Mouse (Mus musculus) spleen, adult 2 months (tissue): ENCODE data around the gene Nfe2l3. TPM values are rescaled to one million over a fixed set of nuclear protein-coding genes. Genes with fewer than 3 reads are reported as not detected.

Experiments used
- DNase-seq, 2 experiments: peaks; one replicate each; pipeline versions ENCODE4 v3.0.0 to v3.0.0-alpha.2; 2012 to 2021; ENCODE audit warnings: low spot score in 2 of 2, low read depth in 1 of 2
- H3K27ac ChIP-seq: fragments of 200-500 bp; 2 replicates; pipeline ENCODE4 v1.5.1; 2012; ENCODE audit warnings: low read length, inconsistent platforms; ENCODE audit not compliant: insufficient read depth
- H3K27me3 ChIP-seq: fragments of 200-500 bp; 2 replicates; pipeline ENCODE4 v1.6.1; 2012; ENCODE audit warnings: mild to moderate bottlenecking, moderate library complexity, low read length, inconsistent platforms; ENCODE audit not compliant: control insufficient read depth, insufficient read depth
- H3K36me3 ChIP-seq: fragments of 200-500 bp; 2 replicates; pipeline ENCODE4 v1.6.1; 2012; ENCODE audit warnings: mild to moderate bottlenecking, low read length, inconsistent platforms; ENCODE audit not compliant: control insufficient read depth, insufficient read depth
- H3K4me1 ChIP-seq: fragments of 200-500 bp; 2 replicates; pipeline ENCODE4 v1.6.1; 2011; ENCODE audit warnings: inconsistent platforms; ENCODE audit not compliant: control insufficient read depth, insufficient read depth, insufficient read length
- H3K4me3 ChIP-seq: fragments of 200-500 bp; 2 replicates; pipeline ENCODE4 v1.5.1; 2011; ENCODE audit warnings: mild to moderate bottlenecking, inconsistent platforms; ENCODE audit not compliant: insufficient read depth, insufficient read length; ENCODE audit errors: extremely low read depth
- CTCF ChIP-seq: fragments of 200-500 bp; IDR thresholded peaks from 2 replicates; pipeline ENCODE4 v1.5.1; 2011; ENCODE audit warnings: mild to moderate bottlenecking, inconsistent platforms; ENCODE audit not compliant: insufficient read depth, insufficient read length, insufficient replicate concordance; ENCODE audit errors: extremely low read depth
- POLR2A ChIP-seq: fragments of 200-500 bp; IDR thresholded peaks from 2 replicates; pipeline ENCODE4 v1.6.1; 2011; ENCODE audit warnings: low read depth, low read length, inconsistent platforms
- WGBS: fragments of 180-500 bp; shearing (Covaris S2); methylation state at CpG from one replicate; pipeline ENCODE4 v1.1.7; 2018; 5-methylcytosine and 5-hydroxymethylcytosine counted together
- polyA plus RNA-seq: library from polyadenylated mRNA; depleted of rRNA; stranded (reverse); fragments of >200 nt; gene quantifications from 2 replicates; pipeline ENCODE4 v1.2.3, GENCODE M21; 2012

The Nfe2l3 gene
- polyA plus RNA-seq, 1 experiment = 0.16 TPM

DNA sequence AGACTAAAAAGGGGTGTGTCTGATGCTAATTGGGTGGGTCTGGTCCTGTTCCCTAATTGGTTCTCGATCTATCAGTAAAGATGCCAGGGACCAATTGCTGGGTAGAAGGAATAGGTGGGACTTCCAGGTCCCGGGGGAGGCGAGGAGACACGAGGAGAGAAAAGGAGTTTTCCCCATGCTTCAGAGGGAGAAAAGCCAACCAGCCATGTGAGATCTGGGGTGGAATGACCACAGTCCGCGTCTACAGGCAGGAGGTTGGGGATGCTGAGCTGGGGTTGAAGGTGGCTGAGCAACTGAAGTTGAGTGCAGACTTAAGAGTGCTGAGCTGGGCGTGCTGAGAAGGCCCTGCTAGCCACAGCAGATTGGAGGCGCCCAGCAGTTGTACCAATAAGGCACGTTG lies 37.0 kb upstream of the Nfe2l3 start:
- H3K27me3 ChIP-seq = no peaks in the 10 kb centered on the region
- no peak for DNase-seq
- no peaks in the 10 kb centered on the region for H3K36me3 ChIP-seq
- H3K4me1 ChIP-seq = no peaks in the 10 kb centered on the region
- 71% methylated on average over 9 of the region's 9 CpGs for WGBS
- TF ChIP-seq POLR2A (no peak), CTCF (no peak)
- no peak overlapping the region for H3K4me3 ChIP-seq
- H3K27ac ChIP-seq = no peak overlapping the region

DNA sequence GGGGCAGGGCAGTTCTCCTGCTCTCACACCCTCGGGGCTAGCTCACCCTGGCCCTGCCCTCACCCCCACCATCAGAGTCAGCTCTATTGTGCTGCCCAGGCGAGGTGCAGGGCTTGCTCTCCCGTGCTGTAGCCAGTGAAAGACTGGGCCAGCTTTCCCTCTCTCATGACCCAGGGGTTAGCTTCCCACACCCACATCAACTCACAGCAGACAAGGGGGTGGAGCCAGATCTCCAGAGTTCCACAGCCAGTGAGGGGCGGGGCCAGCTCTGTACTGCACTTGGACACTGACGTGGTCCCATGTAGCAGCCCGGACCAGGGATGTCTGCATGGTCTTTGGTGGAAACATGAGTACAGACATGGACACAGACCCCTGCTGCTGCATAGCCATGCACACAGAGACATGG lies 33.4 kb upstream of the Nfe2l3 start:
- Histone ChIP-seq H3K36me3 (no peaks in the 10 kb centered on the region), H3K27me3 (no peaks in the 10 kb centered on the region), H3K4me1 (no peaks in the 10 kb centered on the region), H3K4me3 (no peak overlapping the region), H3K27ac (no peak overlapping the region)
- no peak for DNase-seq
- 67% methylated on average over 6 of the region's 6 CpGs for WGBS
- TF ChIP-seq CTCF = no peak

DNA sequence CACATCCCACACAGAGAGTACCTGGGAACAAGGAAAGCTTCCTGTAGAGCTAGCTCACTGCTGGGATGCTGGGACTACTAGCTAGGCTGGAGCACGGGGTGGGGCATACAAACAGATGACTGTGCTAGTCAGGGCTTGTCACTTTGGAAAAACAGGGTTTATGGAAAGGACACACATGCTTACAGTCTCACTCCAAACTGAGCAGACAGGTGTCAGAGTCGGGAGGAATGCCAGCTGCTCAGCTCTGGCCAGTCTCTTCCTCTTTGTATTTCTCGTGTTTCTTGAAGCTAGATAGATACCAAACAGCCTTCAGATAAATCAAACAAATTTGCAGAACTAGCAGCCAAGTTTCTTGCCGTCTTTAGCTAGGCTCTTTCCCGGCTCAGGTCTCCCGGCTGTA lies 31.2 kb upstream of the Nfe2l3 start:
- no peak for TF ChIP-seq POLR2A
- TF ChIP-seq CTCF = no peak

DNA sequence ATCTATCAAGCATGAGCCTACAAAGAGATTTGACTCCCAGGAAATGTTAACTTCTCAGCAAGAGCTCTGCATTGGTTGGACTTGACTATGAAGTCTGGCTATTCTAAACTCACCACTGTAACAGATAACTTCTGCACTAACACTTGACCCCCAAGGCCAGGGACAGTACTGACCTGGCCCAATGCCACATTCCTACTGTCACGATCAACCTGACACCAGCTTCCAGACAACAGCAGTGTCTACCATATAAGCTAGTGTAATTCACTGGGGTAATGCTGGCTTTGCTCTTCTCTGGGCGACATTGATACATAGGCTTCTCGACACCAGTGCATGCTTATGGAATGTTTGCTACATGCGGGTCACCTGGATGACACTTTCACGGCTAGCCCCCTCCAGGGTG lies 28.9 kb upstream of the Nfe2l3 start:
- no peaks in the 10 kb centered on the region for H3K27me3 ChIP-seq
- no peaks in the 10 kb centered on the region for H3K4me1 ChIP-seq
- H3K4me3 ChIP-seq = no peak overlapping the region
- 92% methylated on average over 5 of the region's 5 CpGs for WGBS
- no peak overlapping the region for H3K27ac ChIP-seq
- TF ChIP-seq CTCF (no peak), POLR2A (no peak)
- H3K36me3 ChIP-seq = no peaks in the 10 kb centered on the region
- DNase-seq = no peak

More for the DNA sequence above, 31.2 kb upstream of the Nfe2l3 start:
- no peak for DNase-seq
- no peaks in the 10 kb centered on the region for H3K27me3 ChIP-seq
- H3K4me3 ChIP-seq = no peak overlapping the region
- 24% methylated on average over 6 of the region's 6 CpGs for WGBS
- H3K27ac ChIP-seq = no peak overlapping the region
- no peaks in the 10 kb centered on the region for H3K4me1 ChIP-seq
- H3K36me3 ChIP-seq = no peaks in the 10 kb centered on the region

DNA sequence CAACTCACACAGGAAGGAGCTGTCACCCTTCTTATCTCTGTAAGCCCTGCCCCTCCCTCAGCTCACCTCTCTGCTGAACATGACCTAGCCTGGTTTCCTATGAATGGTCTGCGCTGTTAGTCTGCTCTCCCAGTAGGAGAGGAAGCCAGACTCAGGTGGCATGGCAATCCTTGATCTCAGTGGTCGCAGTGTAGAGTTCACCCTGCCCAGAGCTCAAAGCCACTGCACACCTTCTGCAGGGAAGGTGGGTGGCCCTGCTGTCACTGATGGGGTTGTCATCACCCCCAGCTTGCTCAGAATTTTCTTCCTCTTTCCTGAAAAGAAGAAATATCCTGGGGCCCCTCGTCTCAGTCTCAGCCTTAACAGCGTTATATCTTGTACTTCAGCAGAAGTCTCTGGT lies 28.0 kb upstream of the Nfe2l3 start:
- no peaks in the 10 kb centered on the region for H3K36me3 ChIP-seq
- WGBS = 28% methylated on average over 4 of the region's 4 CpGs
- no peak for DNase-seq
- H3K27ac ChIP-seq = no peak overlapping the region
- no peak overlapping the region for H3K4me3 ChIP-seq
- H3K4me1 ChIP-seq = no peaks in the 10 kb centered on the region
- no peaks in the 10 kb centered on the region for H3K27me3 ChIP-seq
- TF ChIP-seq POLR2A = no peak
- no peak for TF ChIP-seq CTCF

DNA sequence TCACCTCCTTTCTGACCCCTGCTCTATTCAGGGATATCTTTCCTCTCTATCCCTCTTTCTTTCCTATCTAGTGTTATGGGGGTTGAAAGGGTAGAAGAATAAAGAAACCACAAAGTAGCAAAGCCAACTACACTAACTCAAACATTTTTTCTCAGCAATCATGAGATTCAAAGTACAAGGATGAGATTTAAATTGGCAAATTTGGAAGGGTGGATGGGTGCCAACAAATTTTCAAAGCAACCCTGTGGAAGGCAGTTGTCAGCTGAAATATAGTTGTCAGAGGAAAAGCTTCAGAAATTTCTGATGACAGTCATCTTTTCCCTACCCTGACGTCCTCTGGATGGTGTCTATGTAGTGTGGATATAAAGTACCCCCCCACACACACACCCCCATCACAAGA lies 16.0 kb upstream of the Nfe2l3 start:
- TF ChIP-seq POLR2A (no peak), CTCF (no peak)
- no peaks in the 10 kb centered on the region for H3K4me1 ChIP-seq
- 69% methylated on average over 1 of the region's 1 CpGs for WGBS
- no peak overlapping the region for H3K4me3 ChIP-seq
- DNase-seq = no peak
- no peaks in the 10 kb centered on the region for H3K36me3 ChIP-seq
- H3K27ac ChIP-seq = no peak overlapping the region
- no peaks in the 10 kb centered on the region for H3K27me3 ChIP-seq

DNA sequence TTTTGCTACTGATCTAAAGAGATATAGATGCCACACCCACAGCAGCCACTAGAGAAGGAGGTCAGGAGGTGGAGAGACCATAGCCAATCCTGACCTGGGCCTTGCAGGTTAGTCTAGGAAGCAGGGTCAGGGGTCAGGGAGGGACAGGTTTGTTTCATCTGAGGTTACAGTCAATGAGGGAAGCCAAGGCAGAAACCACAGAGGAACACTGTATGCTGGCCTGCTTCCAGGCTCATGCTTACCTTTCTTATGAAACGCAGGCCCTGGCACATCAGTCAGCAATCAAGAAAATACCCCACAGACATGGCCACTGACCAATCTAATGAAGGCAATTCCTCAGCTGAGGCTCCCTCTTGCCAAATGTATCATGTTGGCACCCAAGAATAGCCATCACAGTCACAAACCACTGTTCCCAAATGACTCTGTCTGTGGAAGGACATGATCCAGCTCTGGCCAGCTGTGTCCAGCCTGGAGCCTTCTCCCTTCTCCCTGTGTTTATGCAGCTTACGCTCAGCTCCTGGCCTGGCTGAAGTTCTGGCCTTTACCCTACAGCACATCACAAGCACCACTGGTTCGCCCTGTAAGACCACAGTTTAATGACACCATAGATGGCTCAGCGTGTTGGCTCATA lies 15.0 kb upstream of the Nfe2l3 start:
- Histone ChIP-seq H3K36me3 (no peaks in the 10 kb centered on the region), H3K4me3 (no peak overlapping the region), H3K27ac (no peak overlapping the region), H3K4me1 (no peaks in the 10 kb centered on the region), H3K27me3 (no peaks in the 10 kb centered on the region)
- 84% methylated on average over 4 of the region's 4 CpGs for WGBS
- no peak for DNase-seq
- no peak for TF ChIP-seq POLR2A
- TF ChIP-seq CTCF = no peak
